7 mouse cellular contexts compared by ENCODE assay signal in the genomic region with DNA sequence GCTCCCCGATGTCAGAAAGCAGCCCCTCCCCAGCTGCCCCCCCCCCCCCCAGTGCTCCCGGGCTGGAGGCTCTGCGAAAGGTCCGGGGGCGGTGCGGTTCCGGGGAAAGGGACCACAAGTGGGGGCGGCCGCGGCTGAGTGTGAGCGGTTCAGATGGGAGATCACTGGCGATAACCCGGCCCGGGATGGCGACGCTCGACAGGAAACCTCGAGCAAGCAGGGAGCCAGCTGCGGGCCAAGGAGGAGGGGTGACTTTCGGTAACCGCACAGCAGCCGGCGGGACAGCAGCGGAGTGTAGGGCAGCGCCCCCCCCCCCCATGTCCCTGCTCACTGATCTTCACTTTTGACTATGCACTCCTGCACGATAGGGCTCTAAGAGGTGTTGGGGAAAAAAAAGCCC. TPM values are rescaled to one million over a fixed set of nuclear protein-coding genes. Genes with fewer than 3 reads are reported as not detected.
A peak's percentile ranks its signal among the peaks of the same experiment; 100 is the strongest.
DNase-seq lines count a peak whose midpoint lies in the region; ATAC-seq and TF ChIP-seq lines count a peak whose summit lies in the region.

No protein-coding gene starts in this region.

- H3K4me1 ChIP-seq in E14TG2a.4 (replicated peaks; ENCODE audit: low read depth, low read length) = peaks cover 28% of the 10 kb centered on the region
- peaks cover 71% of the 10 kb centered on the region for H3K4me1 ChIP-seq in forebrain, embryonic 10.5 days
- peaks cover 15% of the 10 kb centered on the region for H3K4me1 ChIP-seq in intestine, embryonic 16.5 days (ENCODE audit: control insufficient read depth, insufficient read depth, low read length)

- peaks cover 85% of the 10 kb centered on the region for H3K27me3 ChIP-seq in E14TG2a.4 (ENCODE audit: insufficient read depth, low read length)
- H3K27me3 ChIP-seq in forebrain, embryonic 10.5 days (ENCODE audit: poor library complexity, severe bottlenecking) = peaks cover 98% of the 10 kb centered on the region
- peaks cover 11% of the 10 kb centered on the region for H3K27me3 ChIP-seq in intestine, embryonic 16.5 days (replicated peaks; ENCODE audit: control insufficient read depth, insufficient read depth, low read length)

- under 1% methylated on average over 26 of the region's 26 CpGs for WGBS in forebrain, embryonic 10.5 days
- 1% methylated on average over 26 of the region's 26 CpGs for WGBS in intestine, embryonic 16.5 days

- H3K27ac ChIP-seq in forebrain, embryonic 10.5 days = peak overlapping the region; percentile 76
- no peak overlapping the region for H3K27ac ChIP-seq in intestine, embryonic 16.5 days (ENCODE audit: low read length)

- H3K9me3 ChIP-seq in E14TG2a.4 (ENCODE audit: low read length) = peaks cover 9% of the 10 kb centered on the region
- H3K9me3 ChIP-seq in forebrain, embryonic 10.5 days = no peaks in the 10 kb centered on the region
- H3K9me3 ChIP-seq in intestine, embryonic 16.5 days (ENCODE audit: control insufficient read depth, low read length) = no peaks in the 10 kb centered on the region

- ATAC-seq in intestine, embryonic 16.5 days = peak; percentile 47

- peak overlapping the region; percentile 65 for H3K9ac ChIP-seq in intestine, embryonic 16.5 days (ENCODE audit: low read depth, low read length)

- TF ChIP-seq CTCF in E14TG2a.4 (conservative IDR thresholded peaks at IDR 0.05; ENCODE audit: low read length) = no peak

- DNase-seq in B cell, adult 2 months = peak; percentile 50 to 52
- DNase-seq in forebrain, embryonic 10.5 days (ENCODE audit: extremely low spot score, low spot score) = no peak
- peak; percentile 37 for DNase-seq in lung, postnatal 36 days
- DNase-seq in spleen, postnatal 36 days (ENCODE audit: low spot score in 2 of 2) = peak; percentile 54 to 57
- no peak for DNase-seq in urinary bladder, postnatal 14 days (ENCODE audit: low spot score)

- H3K4me3 ChIP-seq in E14TG2a.4 (replicated peaks; ENCODE audit: low read length) = peak overlapping the region; percentile 68
- H3K4me3 ChIP-seq in forebrain, embryonic 10.5 days = peak overlapping the region; percentile 63
- H3K4me3 ChIP-seq in intestine, embryonic 16.5 days (ENCODE audit: low read length) = peak overlapping the region; percentile 59

- peak overlapping the region; percentile 100 for H3K4me2 ChIP-seq in intestine, embryonic 16.5 days (ENCODE audit: low read depth, low read length)

- no peaks in the 10 kb centered on the region for H3K36me3 ChIP-seq in E14TG2a.4 (ENCODE audit: insufficient read depth, low read length)
- no peaks in the 10 kb centered on the region for H3K36me3 ChIP-seq in forebrain, embryonic 10.5 days (replicated peaks)
- no peaks in the 10 kb centered on the region for H3K36me3 ChIP-seq in intestine, embryonic 16.5 days (ENCODE audit: control insufficient read depth, insufficient read depth, low read length)

RNA-seq across cellular contexts. Expression of gene Cd247, which starts 56.5 kb away (rescaled TPM):
- 1.2 and 1.4 TPM in 2 replicates for polyA plus RNA-seq in forebrain, embryonic 10.5 days (2016; fragmentation: Nextera tagmentation; extraction: Ambion mirVana)
- polyA plus RNA-seq in intestine, embryonic 16.5 days (2015; fragmentation: Nextera tagmentation; extraction: Ambion mirVana) = 0.21 and 0.51 TPM in 2 replicates

Comparison
In these comparisons a context has a peak if more than half of its experiments do, and no peak if none do; other contexts are left out.
1. DNase-seq: peak in B cell, adult 2 months (2 of 2), lung, postnatal 36 days (single experiment) and spleen, postnatal 36 days (2 of 2); none in forebrain, embryonic 10.5 days (single experiment) and urinary bladder, postnatal 14 days (single experiment).
2. Peak in every context shown above with its lines, with median percentiles within 50 percentile points of each other: H3K4me3 ChIP-seq.